Mouse (Mus musculus) MEL (cell line): ENCODE measurements at regions not wholly inside any gene's neighbourhood (a gene's known extent, or its start where the extent isn't known, plus 50 kb on each side); places are given as distances from the start of the nearest gene placed in this dataset.

ENCODE experiments used
- DNase-seq: peaks from one replicate; pipeline ENCODE4 v3.0.0; 2011; ENCODE audit warnings: low read depth, low spot score
- H3K27ac ChIP-seq: 2 replicates; pipeline ENCODE4 v1.5.1; 2012; ENCODE audit warnings: low read depth, mild to moderate bottlenecking, control low read depth, low read length, moderate library complexity; ENCODE audit not compliant: control insufficient read depth
- H3K27me3 ChIP-seq, 2 experiments: fragments of 150-350 bp in 1 of 2; sonication (generic) in 1 of 2; 2 replicates each; pipeline ENCODE4 v1.6.1; 2012; ENCODE audit warnings: low read length in 2 of 2, mild to moderate bottlenecking in 2 of 2, improper control_type of control experiment in 1 of 2, moderate library complexity in 1 of 2; ENCODE audit not compliant: insufficient read depth in 2 of 2, control insufficient read depth in 1 of 2
- H3K36me3 ChIP-seq, 2 experiments: 2 replicates each; pipeline ENCODE4 v1.6.1; 2012 to 2014; ENCODE audit warnings: low read length in 2 of 2, improper control_type of control experiment in 1 of 2, inconsistent platforms in 1 of 2, mild to moderate bottlenecking in 1 of 2; ENCODE audit not compliant: insufficient read depth in 2 of 2, control insufficient read depth in 1 of 2
- H3K4me1 ChIP-seq, 2 experiments: fragments of 150-350 bp in 1 of 2; sonication (generic) in 1 of 2; 2 replicates each; pipeline ENCODE4 v1.6.1; 2012; ENCODE audit warnings: low read length in 2 of 2, improper control_type of control experiment in 1 of 2, mild to moderate bottlenecking in 1 of 2; ENCODE audit not compliant: insufficient read depth in 2 of 2, control insufficient read depth in 1 of 2
- H3K4me3 ChIP-seq, 2 experiments: fragments of 150-350 bp in 1 of 2; sonication (generic) in 1 of 2; 2 replicates each; pipeline ENCODE4 v1.5.1; 2012; ENCODE audit warnings: low read depth in 2 of 2, low read length in 2 of 2, mild to moderate bottlenecking in 2 of 2, moderate library complexity in 2 of 2, control low read depth in 1 of 2, improper control_type of control experiment in 1 of 2; ENCODE audit not compliant: control insufficient read depth in 1 of 2, insufficient read depth in 1 of 2
- H3K79me2 ChIP-seq: 2 replicates; pipeline ENCODE4 v1.6.1; 2012; ENCODE audit warnings: mild to moderate bottlenecking, low read length, moderate library complexity; ENCODE audit not compliant: control insufficient read depth, poor library complexity, insufficient read depth
- H3K9ac ChIP-seq: 2 replicates; pipeline ENCODE4 v1.6.1; 2012; ENCODE audit warnings: low read depth, mild to moderate bottlenecking, control low read depth, low read length, moderate library complexity; ENCODE audit not compliant: control insufficient read depth, poor library complexity, severe bottlenecking
- H3K9me3 ChIP-seq: fragments of 150-350 bp; sonication (generic); replicated peaks from 2 replicates; pipeline ENCODE4 v1.6.1; 2012; ENCODE audit warnings: mild to moderate bottlenecking, low read length, improper control_type of control experiment, moderate library complexity; ENCODE audit not compliant: insufficient read depth
- EP300 ChIP-seq, 2 experiments: IDR thresholded peaks; 2 replicates each; pipeline ENCODE4 v1.6.1; 2011; ENCODE audit warnings: improper control_type of control experiment in 2 of 2, low read length in 2 of 2, low read depth in 1 of 2, mild to moderate bottlenecking in 1 of 2
- KAT2A ChIP-seq: conservative IDR thresholded peaks from 2 replicates; pipeline ENCODE4 v1.6.1; 2012; ENCODE audit warnings: low read depth, low read length, improper control_type of control experiment, inconsistent platforms
- MAZ ChIP-seq: IDR thresholded peaks from 2 replicates; pipeline ENCODE4 v1.6.1; 2012; ENCODE audit warnings: low read depth, mild to moderate bottlenecking, inconsistent platforms, low read length, improper control_type of control experiment
- MEF2A ChIP-seq: IDR thresholded peaks from 2 replicates; pipeline ENCODE4 v1.6.1; 2014; ENCODE audit warnings: low read depth, mild to moderate bottlenecking, inconsistent platforms, low read length, improper control_type of control experiment; ENCODE audit not compliant: poor library complexity, insufficient replicate concordance, severe bottlenecking; ENCODE audit errors: extremely low read depth
- POLR2A ChIP-seq, 2 experiments: IDR thresholded peaks; 2 replicates each; pipeline ENCODE4 v1.6.1; 2011 to 2012; ENCODE audit warnings: low read length in 2 of 2, mild to moderate bottlenecking in 2 of 2, control low read depth in 1 of 2, improper control_type of control experiment in 1 of 2, low read depth in 1 of 2, moderate library complexity in 1 of 2; ENCODE audit not compliant: control insufficient read depth in 1 of 2, insufficient read depth in 1 of 2, poor library complexity in 1 of 2
- POLR2AphosphoS2 ChIP-seq: IDR thresholded peaks from 2 replicates; pipeline ENCODE4 v1.6.1; 2011; ENCODE audit warnings: low read length, improper control_type of control experiment
- POLR2AphosphoS5 ChIP-seq: IDR thresholded peaks from 2 replicates; pipeline ENCODE4 v1.6.1; 2012; ENCODE audit warnings: low read depth, borderline replicate concordance, mild to moderate bottlenecking, inconsistent platforms, low read length, moderate library complexity, mixed read lengths
- RAD21 ChIP-seq: IDR thresholded peaks from 2 replicates; pipeline ENCODE4 v1.6.1; 2011; ENCODE audit warnings: mild to moderate bottlenecking, low read depth, low read length, improper control_type of control experiment
- RCOR1 ChIP-seq: IDR thresholded peaks from 2 replicates; pipeline ENCODE4 v1.6.1; 2012; ENCODE audit warnings: low read depth, mild to moderate bottlenecking, inconsistent platforms, low read length, improper control_type of control experiment
- SIN3A ChIP-seq: IDR thresholded peaks from 2 replicates; pipeline ENCODE4 v1.6.1; 2012; ENCODE audit warnings: low read length, improper control_type of control experiment, inconsistent platforms
- TCF12 ChIP-seq: IDR thresholded peaks from 2 replicates; pipeline ENCODE4 v1.6.1; 2014; ENCODE audit warnings: low read depth, mild to moderate bottlenecking, inconsistent platforms, low read length, improper control_type of control experiment, moderate library complexity
- UBTF ChIP-seq: IDR thresholded peaks from 2 replicates; pipeline ENCODE4 v1.6.1; 2012; ENCODE audit warnings: low read depth, mild to moderate bottlenecking, inconsistent platforms, low read length, improper control_type of control experiment, moderate library complexity, borderline replicate concordance; ENCODE audit not compliant: insufficient read depth
- USF2 ChIP-seq, 2 experiments: IDR thresholded peaks; 2 replicates each; pipeline ENCODE4 v1.6.1; 2011 to 2012; ENCODE audit warnings: improper control_type of control experiment in 2 of 2, low read length in 2 of 2, borderline replicate concordance in 1 of 2, inconsistent platforms in 1 of 2, low read depth in 1 of 2, mild to moderate bottlenecking in 1 of 2; ENCODE audit not compliant: insufficient read depth in 1 of 2
- ZKSCAN1 ChIP-seq: IDR thresholded peaks from 2 replicates; pipeline ENCODE4 v1.6.1; 2012; ENCODE audit warnings: low read depth, mild to moderate bottlenecking, inconsistent platforms, low read length, improper control_type of control experiment, moderate library complexity
- ZMIZ1 ChIP-seq: IDR thresholded peaks from 2 replicates; pipeline ENCODE4 v1.6.1; 2012; ENCODE audit warnings: low read depth, mild to moderate bottlenecking, inconsistent platforms, low read length, improper control_type of control experiment, moderate library complexity
- ZNF384 ChIP-seq: IDR thresholded peaks from 2 replicates; pipeline ENCODE4 v1.6.1; 2012; ENCODE audit warnings: low read depth, mild to moderate bottlenecking, inconsistent platforms, low read length, improper control_type of control experiment

GRCm38 (mm10) chr6:117032042-117032746 is 136.1 kb upstream of the Cxcl12 start:
- Histone ChIP-seq H3K4me1 (no peaks in the 10 kb centered on the region), H3K36me3 (no peaks in the 10 kb centered on the region)

DNA sequence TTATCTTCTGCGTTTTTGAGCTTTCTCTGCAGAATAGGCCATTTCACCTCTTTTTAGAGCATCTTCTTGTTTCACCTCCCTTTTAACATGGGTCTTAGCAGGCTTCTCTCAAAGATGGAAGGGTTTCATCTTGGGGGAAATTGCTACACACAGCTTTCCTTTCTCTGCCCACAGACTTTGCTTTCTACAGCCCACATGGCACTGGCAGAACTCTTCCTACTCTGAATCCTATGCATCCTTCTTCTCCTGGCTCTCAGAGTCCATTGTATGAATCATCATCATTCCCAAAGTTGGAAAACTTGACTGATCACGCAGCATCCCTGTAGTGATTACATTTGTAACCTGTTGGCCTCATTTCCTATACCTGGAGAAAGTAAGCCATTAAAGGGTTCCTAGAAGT is 124.6 kb upstream of the Cxcl12 start:
- no peaks in the 10 kb centered on the region for H3K36me3 ChIP-seq
- H3K79me2 ChIP-seq = no peaks in the 10 kb centered on the region
- no peak overlapping the region for H3K27ac ChIP-seq
- H3K9ac ChIP-seq = no peak overlapping the region
- H3K27me3 ChIP-seq = no peaks in the 10 kb centered on the region
- H3K4me3 ChIP-seq = no peak overlapping the region
- TF ChIP-seq SIN3A = no peak
- no peaks in the 10 kb centered on the region for H3K4me1 ChIP-seq
- H3K9me3 ChIP-seq = no peaks in the 10 kb centered on the region
- DNase-seq = no peak

More at GRCm38 (mm10) chr6:117032042-117032746, 136.1 kb upstream of the Cxcl12 start:
- H3K27ac ChIP-seq = no peak overlapping the region
- TF ChIP-seq MEF2A (no peak), ZMIZ1 (no peak), RAD21 (no peak), KAT2A (no peak), SIN3A (no peak), POLR2A (IDR thresholded peaks at IDR 0.05; ENCODE audit: control insufficient read depth in 1 of 2, insufficient read depth in 1 of 2, low read depth in 1 of 2, low read length in 2 of 2, poor library complexity in 1 of 2) (no peak), ZNF384 (no peak), UBTF (no peak), USF2 (IDR thresholded peaks at IDR 0.05; ENCODE audit: borderline replicate concordance in 1 of 2, insufficient read depth in 1 of 2, low read depth in 1 of 2, low read length in 2 of 2) (no peak), RCOR1 (no peak), POLR2AphosphoS2 (no peak), EP300 (IDR thresholded peaks at IDR 0.05; ENCODE audit: low read depth in 1 of 2, low read length in 2 of 2) (no peak), TCF12 (no peak), POLR2AphosphoS5 (no peak), MAZ (no peak), ZKSCAN1 (no peak)
- TF ChIP-seq, all 39 proteins: peak for 0
- DNase-seq = no peak
- Histone ChIP-seq H3K27me3 (no peaks in the 10 kb centered on the region), H3K9me3 (no peaks in the 10 kb centered on the region), H3K9ac (no peak overlapping the region), H3K79me2 (no peaks in the 10 kb centered on the region), H3K4me3 (no peak overlapping the region)
